Comparison of ENCODE assay signal across 16 mouse cellular contexts in genomic region chr14:78470714-78471113, GRCm38 (mm10).
"Had no signal": no experiment of that assay in that cellular context is flagged by ENCODE, and none has a peak within 500 bp of the region (broad histone marks: within the 10 kb centered on the region; RNA-seq: fewer than 3 reads in every experiment).

No protein-coding gene starts in this region.

- H3K9ac ChIP-seq: lung, embryonic 14.5 days; midbrain, embryonic 12.5 days; neural tube, embryonic 12.5 days; stomach, embryonic 15.5 days had no signal

- H3K27me3 ChIP-seq: midbrain, embryonic 12.5 days; neural tube, embryonic 12.5 days; stomach, embryonic 15.5 days had no signal

- DNase-seq: lung, adult 18-20 months; lung, embryonic 14.5 days; lung, postnatal 10 days; lung, postnatal 4 days; midbrain, embryonic 14.5 days; right cerebral cortex, postnatal 25 days; right cerebral cortex, postnatal 4 days; thymus, adult 18-20 months; thymus, postnatal 14 days; thymus, postnatal 36 days had no signal

- H3K4me1 ChIP-seq: midbrain, embryonic 10.5 days; midbrain, embryonic 12.5 days; neural tube, embryonic 12.5 days; stomach, embryonic 15.5 days had no signal

- H3K4me3 ChIP-seq: midbrain, embryonic 10.5 days; midbrain, embryonic 12.5 days; neural tube, embryonic 12.5 days; stomach, embryonic 15.5 days had no signal

- H3K4me2 ChIP-seq: lung, embryonic 14.5 days; midbrain, embryonic 12.5 days; neural tube, embryonic 12.5 days; stomach, embryonic 15.5 days had no signal

- H3K36me3 ChIP-seq: midbrain, embryonic 10.5 days; midbrain, embryonic 12.5 days; neural tube, embryonic 12.5 days; stomach, embryonic 15.5 days had no signal

- H3K9me3 ChIP-seq: midbrain, embryonic 10.5 days; midbrain, embryonic 12.5 days; neural tube, embryonic 12.5 days; stomach, embryonic 15.5 days had no signal

- ATAC-seq: midbrain, embryonic 16.5 days had no signal

- H3K27ac ChIP-seq: midbrain, embryonic 10.5 days; midbrain, embryonic 12.5 days; neural tube, embryonic 12.5 days; stomach, embryonic 15.5 days; stomach, postnatal 0 days had no signal
